28 mouse cellular contexts compared by ENCODE assay signal in the genomic region with DNA sequence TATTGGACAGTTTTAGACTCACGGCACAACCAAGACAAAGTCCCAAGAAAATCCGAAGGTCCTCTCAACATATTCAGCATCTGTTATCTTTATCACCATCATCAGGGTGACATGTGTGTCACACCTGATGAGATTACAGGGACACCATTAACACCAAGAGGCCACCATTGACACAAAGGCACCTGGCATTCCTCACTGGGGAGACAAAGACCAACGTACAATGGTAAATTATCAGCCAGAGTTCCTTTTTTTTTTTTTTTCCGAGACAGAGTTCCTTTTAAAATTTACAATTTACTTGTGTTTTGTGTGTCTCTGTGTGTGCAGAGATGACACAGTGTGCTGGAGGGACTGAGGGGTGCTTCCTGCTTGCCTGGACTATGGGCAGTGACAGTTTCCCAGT. TPM values are rescaled to one million over a fixed set of nuclear protein-coding genes. Genes with fewer than 3 reads are reported as not detected.
"Had no signal": no experiment of that assay in that cellular context is flagged by ENCODE, and none has a peak within 500 bp of the region (broad histone marks: within the 10 kb centered on the region; RNA-seq: fewer than 3 reads in every experiment).

No protein-coding gene starts in this region.

- H3K27me3 ChIP-seq: embryonic facial prominence, embryonic 12.5 days; embryonic facial prominence, embryonic 13.5 days; embryonic facial prominence, embryonic 15.5 days; forebrain, embryonic 12.5 days; forebrain, embryonic 13.5 days had no signal

- H3K4me1 ChIP-seq: embryonic facial prominence, embryonic 13.5 days; forebrain, embryonic 13.5 days; forebrain, embryonic 15.5 days had no signal

- H3K4me3 ChIP-seq: embryonic facial prominence, embryonic 10.5 days; embryonic facial prominence, embryonic 12.5 days; embryonic facial prominence, embryonic 13.5 days; embryonic facial prominence, embryonic 15.5 days; erythroblast, embryonic 14.5 days; forebrain, embryonic 10.5 days; forebrain, embryonic 12.5 days; forebrain, embryonic 13.5 days; forebrain, embryonic 15.5 days; heart, adult 2 months had no signal

- H3K9ac ChIP-seq: embryonic facial prominence, embryonic 12.5 days; embryonic facial prominence, embryonic 13.5 days; embryonic facial prominence, embryonic 15.5 days; forebrain, embryonic 12.5 days; forebrain, embryonic 13.5 days; forebrain, embryonic 15.5 days; forebrain, postnatal 0 days had no signal

- DNase-seq: cerebellum, adult 8-10 months; cerebellum, adult 9-10 months; cerebellum, adult 9-11 months; cerebellum, postnatal 10 days; cerebellum, postnatal 14 days; cerebellum, postnatal 25 days; cerebellum, postnatal 36 days; embryo, embryonic 11 days; forebrain, postnatal 0 days; gastrocnemius, postnatal 10 days; gastrocnemius, postnatal 14 days; gastrocnemius, postnatal 25 days; gastrocnemius, postnatal 36 days; heart, adult 11 months; heart, adult 18-20 months; heart, adult 2 months had no signal

- H3K36me3 ChIP-seq: embryonic facial prominence, embryonic 10.5 days; embryonic facial prominence, embryonic 12.5 days; embryonic facial prominence, embryonic 13.5 days; embryonic facial prominence, embryonic 15.5 days; forebrain, embryonic 10.5 days; forebrain, embryonic 12.5 days; forebrain, embryonic 15.5 days had no signal

- H3K27ac ChIP-seq: embryonic facial prominence, embryonic 10.5 days; embryonic facial prominence, embryonic 12.5 days; embryonic facial prominence, embryonic 13.5 days; embryonic facial prominence, embryonic 15.5 days; forebrain, embryonic 10.5 days; forebrain, embryonic 12.5 days; forebrain, embryonic 13.5 days; forebrain, embryonic 15.5 days; heart, adult 2 months had no signal

- H3K9me3 ChIP-seq: embryonic facial prominence, embryonic 10.5 days; embryonic facial prominence, embryonic 12.5 days; embryonic facial prominence, embryonic 13.5 days; embryonic facial prominence, embryonic 15.5 days; forebrain, embryonic 10.5 days; forebrain, embryonic 12.5 days; forebrain, embryonic 13.5 days; forebrain, embryonic 15.5 days had no signal

RNA-seq across cellular contexts. Expression of a gene that starts 8.1 kb away (rescaled TPM):
- total RNA-seq: common myeloid progenitor, adult 5-6 weeks; forebrain, postnatal 0 days had no signal
- polyA plus RNA-seq: cortical plate, adult 2 months; erythroblast, embryonic 14.5 days; frontal cortex, adult 2 months had no signal
